Mouse (Mus musculus) A20 (cell line): Measurements from ENCODE around the gene Wsb2.
"Not testable (repeated sequence)": the region's sequence is repeated elsewhere in the genome, so short reads cannot be mapped to it uniquely, and the experiment has no call there.

Experiments used
- DNase-seq: peaks from one replicate; pipeline ENCODE4 v3.0.0-alpha.2; 2011; ENCODE audit warnings: low read depth, low spot score

Wsb2 gene

GRCm38 (mm10) chr5:117357129-117357477 is at the start of gene Wsb2:
TSS of gene Wsb2 (plus strand) at chr5:117357304.
- DNase-seq: peak; percentile 59

GRCm38 (mm10) chr5:117307699-117308098 is 49.4 kb upstream of the Wsb2 start:
- DNase-seq: peak; percentile 89

GRCm38 (mm10) chr5:117313420-117313819 is 43.7 kb upstream of the Wsb2 start:
- DNase-seq: no peak

- no peak for DNase-seq
These were observed 43.2 kb upstream of the Wsb2 start for GRCm38 (mm10) chr5:117313909-117314308.

GRCm38 (mm10) chr5:117314587-117315428 is 42.3 kb upstream of the Wsb2 start:
- DNase-seq: no peak

GRCm38 (mm10) chr5:117318741-117319629 is 38.1 kb upstream of the Wsb2 start, which contains the start of gene Vsig10:
TSS of gene Vsig10 (plus strand) at chr5:117319083.
- peak; percentile 44 for DNase-seq

GRCm38 (mm10) chr5:117323751-117324150 is 33.4 kb upstream of the Wsb2 start:
- no peak for DNase-seq

- DNase-seq: no peak
These were observed 30.7 kb upstream of the Wsb2 start for GRCm38 (mm10) chr5:117326408-117326807.

- DNase-seq: no peak
These were observed 26.6 kb upstream of the Wsb2 start for GRCm38 (mm10) chr5:117330457-117330856.

GRCm38 (mm10) chr5:117337999-117338398 is 19.1 kb upstream of the Wsb2 start:
- DNase-seq: no peak

- DNase-seq: no peak
These were observed 18.6 kb upstream of the Wsb2 start for GRCm38 (mm10) chr5:117338503-117338902.

GRCm38 (mm10) chr5:117340081-117340480 is 17.0 kb upstream of the Wsb2 start:
- no peak for DNase-seq

- no peak for DNase-seq
These were observed 15.2 kb upstream of the Wsb2 start for GRCm38 (mm10) chr5:117341896-117342295.

GRCm38 (mm10) chr5:117344496-117344895 is 12.6 kb upstream of the Wsb2 start:
- DNase-seq: not testable (repeated sequence)

GRCm38 (mm10) chr5:117345432-117345976 is 11.6 kb upstream of the Wsb2 start:
- DNase-seq: no peak

GRCm38 (mm10) chr5:117346281-117346680 is 10.8 kb upstream of the Wsb2 start:
- no peak for DNase-seq

- DNase-seq: no peak
These were observed 10.1 kb upstream of the Wsb2 start for GRCm38 (mm10) chr5:117347011-117347410.

- no peak for DNase-seq
These were observed 9.3 kb upstream of the Wsb2 start for GRCm38 (mm10) chr5:117347838-117348237.

- peak; percentile 58 for DNase-seq
These were observed 8.8 kb upstream of the Wsb2 start for GRCm38 (mm10) chr5:117348279-117348678.

- DNase-seq: peak; percentile 55
These were observed 3.0 kb upstream of the Wsb2 start for GRCm38 (mm10) chr5:117354121-117354520.

- DNase-seq: no peak
These were observed 1.3 kb upstream of the Wsb2 start for GRCm38 (mm10) chr5:117355648-117356303.
